Mouse (Mus musculus) NIH3T3 (cell line): Measurements from ENCODE around the gene H2afy2.
A peak's percentile ranks its signal among the peaks of the same experiment; 100 is the strongest.

Experiments used
- DNase-seq: peaks from one replicate; pipeline ENCODE4 v3.0.0-alpha.2; 2012; ENCODE audit warnings: low read depth

Gene H2afy2

GRCm38 (mm10) chr10:61723271-61723670 lies 60.7 kb downstream of the H2afy2 start:
- DNase-seq: peak; percentile 40

- peak; percentile 64 for DNase-seq
Observed at GRCm38 (mm10) chr10:61722215-61722614, 61.7 kb downstream of the H2afy2 start.

GRCm38 (mm10) chr10:61720331-61720730 lies 63.6 kb downstream of the H2afy2 start:
- no peak for DNase-seq

- DNase-seq: peak; percentile 40
Observed at GRCm38 (mm10) chr10:61717406-61718296, 66.3 kb downstream of the H2afy2 start.

- DNase-seq: no peak
Observed at GRCm38 (mm10) chr10:61715996-61716864, 67.7 kb downstream of the H2afy2 start.

- DNase-seq: no peak
Observed at GRCm38 (mm10) chr10:61715462-61715837, 68.5 kb downstream of the H2afy2 start.

- peak; percentile 90 for DNase-seq
Observed at GRCm38 (mm10) chr10:61714771-61715461, 69.0 kb downstream of the H2afy2 start, which contains the start of gene Aifm2. TSS of gene Aifm2 (plus strand) at chr10:61715263.

GRCm38 (mm10) chr10:61714146-61714545 lies 69.8 kb downstream of the H2afy2 start:
- DNase-seq: no peak

- no peak for DNase-seq
Observed at GRCm38 (mm10) chr10:61713601-61714000, 70.3 kb downstream of the H2afy2 start.

GRCm38 (mm10) chr10:61706412-61707375 lies 77.3 kb downstream of the H2afy2 start:
- no peak for DNase-seq

GRCm38 (mm10) chr10:61704663-61705062 lies 79.3 kb downstream of the H2afy2 start:
- DNase-seq: no peak

- no peak for DNase-seq
Observed at GRCm38 (mm10) chr10:61697028-61697427, 86.9 kb downstream of the H2afy2 start.

GRCm38 (mm10) chr10:61696560-61696823 lies 87.5 kb downstream of the H2afy2 start:
- DNase-seq: no peak

GRCm38 (mm10) chr10:61695703-61696559 lies 88.0 kb downstream of the H2afy2 start:
- DNase-seq: peak; percentile 39

GRCm38 (mm10) chr10:61694870-61695670 lies 88.9 kb downstream of the H2afy2 start, which contains the start of gene Tysnd1:
TSS of gene Tysnd1 (plus strand) at chr10:61695514.
- DNase-seq: peak; percentile 100

- DNase-seq: no peak
Observed at GRCm38 (mm10) chr10:61693563-61693962, 90.4 kb downstream of the H2afy2 start.

GRCm38 (mm10) chr10:61689405-61689804 lies 94.5 kb downstream of the H2afy2 start:
- no peak for DNase-seq
